Mouse (Mus musculus) forebrain, embryonic 14.5 days (tissue): ENCODE measurements around the gene Cux2. TPM values are rescaled to one million over a fixed set of nuclear protein-coding genes. Genes with fewer than 3 reads are reported as not detected.

ENCODE experiments used
- ATAC-seq: fragments of 200-750 bp; cut with Nextera tagmentation; 2 replicates; pipeline ENCODE4 v1.8.0; 2017; ENCODE audit warnings: mild to moderate bottlenecking, moderate library complexity
- DNase-seq: peaks from one replicate; pipeline ENCODE4 v3.0.0-alpha.2; 2015; ENCODE audit warnings: low spot score
- H3K27ac ChIP-seq: fragments of 300-500 bp; sonication (generic); 2 replicates; pipeline ENCODE4 v1.5.1; 2014; ENCODE audit warnings: low read depth, mild to moderate bottlenecking, control low read depth, low read length, moderate library complexity
- H3K27me3 ChIP-seq: fragments of 300-500 bp; sonication (generic); replicated peaks from 2 replicates; pipeline ENCODE4 v1.6.1; 2014; ENCODE audit warnings: low read length, control low read depth, mixed read lengths; ENCODE audit not compliant: control insufficient read depth, insufficient read depth
- H3K36me3 ChIP-seq: fragments of 300-500 bp; sonication (generic); 2 replicates; pipeline ENCODE4 v1.6.1; 2014; ENCODE audit warnings: low read length, control low read depth; ENCODE audit not compliant: control insufficient read depth, insufficient read depth
- H3K4me1 ChIP-seq: fragments of 300-500 bp; sonication (generic); 2 replicates; pipeline ENCODE4 v1.6.1; 2014; ENCODE audit warnings: antibody characterized with exemption, low read length, control low read depth; ENCODE audit not compliant: control insufficient read depth, insufficient read depth
- H3K4me2 ChIP-seq: fragments of 300-500 bp; sonication (generic); 2 replicates; pipeline ENCODE4 v1.6.1; 2014; ENCODE audit warnings: mild to moderate bottlenecking, control low read depth, low read length
- H3K4me3 ChIP-seq: fragments of 300-500 bp; sonication (generic); 2 replicates; pipeline ENCODE4 v1.5.1; 2014; ENCODE audit warnings: low read depth, low read length, control low read depth
- H3K9ac ChIP-seq: fragments of 300-500 bp; sonication (generic); 2 replicates; pipeline ENCODE4 v1.6.1; 2014; ENCODE audit warnings: mild to moderate bottlenecking, low read length, control low read depth, moderate library complexity
- H3K9me3 ChIP-seq: fragments of 300-500 bp; sonication (generic); replicated peaks from 2 replicates; pipeline ENCODE4 v1.6.1; 2016; ENCODE audit warnings: low read length, control low read depth, mixed read lengths; ENCODE audit not compliant: control insufficient read depth
- WGBS: fragments of 180-500 bp; shearing (Covaris S2); extraction: QIAGEN DNeasy Blood & Tissue Kit; methylation state at CpG from one replicate; pipeline ENCODE4 v1.1.7; 2014; 5-methylcytosine and 5-hydroxymethylcytosine counted together
- microRNA-seq: library from miRNA; unstranded; fragments of <30 nt; microRNA quantifications from one replicate; pipeline ENCODE4, GENCODE M21; 2016
- polyA plus RNA-seq: library from polyadenylated mRNA; unstranded; fragments of >200 nt; fragmentation: Nextera tagmentation; extraction: Ambion mirVana; gene quantifications from 2 replicates; pipeline ENCODE4 v1.2.1, GENCODE M21; 2014

Cux2 gene
- polyA plus RNA-seq, 1 experiment from 2014 or later, result 16.7 TPM

DNA sequence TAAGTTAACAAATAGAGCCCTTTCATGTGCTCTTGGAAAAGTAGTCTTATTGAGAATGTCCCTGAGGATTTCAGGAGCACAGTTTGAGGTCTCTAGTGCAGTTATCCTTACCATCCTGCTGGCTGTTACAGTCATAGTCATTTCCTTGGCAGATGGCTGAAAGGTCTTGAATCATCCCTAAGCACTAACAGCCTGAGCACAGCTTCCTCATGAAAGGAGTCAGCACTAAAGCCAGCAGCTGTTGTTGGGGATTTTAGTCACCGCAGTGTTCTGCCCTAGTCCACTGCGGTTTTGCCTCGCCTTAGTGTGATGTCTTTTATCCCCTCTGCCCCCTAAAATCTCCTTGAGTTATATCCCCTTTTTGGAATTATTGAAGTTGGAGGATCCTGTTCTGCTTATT, 242.7 kb downstream of the Cux2 start:
- Histone ChIP-seq H3K4me1 (0 out of 2 replicates have a peak, but pooled peaks cover 2% of the 10 kb centered on the region), H3K36me3 (peaks cover 62% of the 10 kb centered on the region), H3K4me3 (no peak overlapping the region), H3K9ac (no peak overlapping the region), H3K27me3 (no peaks in the 10 kb centered on the region), H3K9me3 (no peaks in the 10 kb centered on the region), H3K27ac (no peak overlapping the region), H3K4me2 (no peak overlapping the region)
- 85% methylated on average over 3 of the region's 3 CpGs for WGBS
- ATAC-seq, result no peak
- peak; percentile 25 for DNase-seq

Small RNA genes within 50 kb of the gene (microRNA-seq; reads per million reads assigned to microRNA genes)
- not detected for gene Mir7031

Other genes with a start within 250 kb of the Cux2 start
- gene Sh2b3, start 212.5 kb downstream of the Cux2 start, polyA plus RNA-seq, result 4.4 and 5.4 TPM in 2 replicates
- 34.7 and 41.4 TPM in 2 replicates for gene Pheta1, start 201.1 kb downstream of the Cux2 start, polyA plus RNA-seq
- 1.0 and 1.1 TPM in 2 replicates for gene Myl2, start 50.8 kb upstream of the Cux2 start, polyA plus RNA-seq
- gene Ccdc63, start 90.7 kb upstream of the Cux2 start, polyA plus RNA-seq, result not detected in 2 replicates
- gene Ppp1cc, start 108.2 kb upstream of the Cux2 start, polyA plus RNA-seq, result 274 and 280 TPM in 2 replicates
- gene Hvcn1, start 156.7 kb upstream of the Cux2 start, polyA plus RNA-seq, result 1.3 and 2.4 TPM in 2 replicates
- 3.5 and 3.6 TPM in 2 replicates for gene Tctn1, start 214.4 kb upstream of the Cux2 start, polyA plus RNA-seq
- 5.2 and 5.9 TPM in 2 replicates for gene Pptc7, start 234.3 kb upstream of the Cux2 start, polyA plus RNA-seq